Mouse (Mus musculus): ENCODE measurements around the gene Nt5c.

- no peak for TF ChIP-seq CTCF (IDR thresholded peaks at IDR 0.05 in 2 of 3, conservative IDR thresholded peaks at IDR 0.05 in 1 of 3; ENCODE audit: control insufficient read depth in 1 of 3, insufficient read depth in 1 of 3, low read depth in 2 of 3, low read length in 3 of 3, poor library complexity in 1 of 3, severe bottlenecking in 1 of 3)
- TF ChIP-seq MAX (IDR thresholded peaks at IDR 0.05; ENCODE audit: low read length), result no peak
- no peak for TF ChIP-seq NELFE (IDR thresholded peaks at IDR 0.05; ENCODE audit: low read depth, low read length)
- TF ChIP-seq USF1 (IDR thresholded peaks at IDR 0.05; ENCODE audit: low read depth, low read length), result no peak
- no peak for TF ChIP-seq EP300 (IDR thresholded peaks at IDR 0.05; ENCODE audit: low read depth in 1 of 2, low read length in 2 of 2)
- no peak for TF ChIP-seq POLR2A (IDR thresholded peaks at IDR 0.05; ENCODE audit: control insufficient read depth in 1 of 2, insufficient read depth in 1 of 2, low read depth in 1 of 2, low read length in 2 of 2, poor library complexity in 1 of 2)
- no peak for TF ChIP-seq MYC (IDR thresholded peaks at IDR 0.05; ENCODE audit: low read depth, low read length)
- TF ChIP-seq ZC3H11A (IDR thresholded peaks at IDR 0.05; ENCODE audit: low read depth, low read length), result no peak
- TF ChIP-seq GATA1 (IDR thresholded peaks at IDR 0.05; ENCODE audit: low read depth, low read length), result no peak
- TF ChIP-seq ETS1 (IDR thresholded peaks at IDR 0.05; ENCODE audit: low read depth, low read length), result no peak
- no peak for TF ChIP-seq ZKSCAN1 (IDR thresholded peaks at IDR 0.05; ENCODE audit: low read depth, low read length)
Observed at GRCm38 (mm10) chr11:115485155-115485554, 6.5 kb downstream of the Nt5c start.

Data from MEL (cell line).